Mouse (Mus musculus) inflammation-experienced regulatory T-cells, adult 6 months (primary cell): ENCODE results near the gene Cachd1. TPM values are rescaled to one million over a fixed set of nuclear protein-coding genes. Genes with fewer than 3 reads are reported as not detected.

Experiments used
- ATAC-seq: one replicate; pipeline ENCODE4 v1.8.0; 2017
- polyA plus RNA-seq, 3 experiments: library from polyadenylated mRNA; unstranded; fragments of 100-300 nt; shearing (Covaris generic); gene quantifications; one replicate each; pipeline ENCODE4 v1.2.1; 2017

The Cachd1 gene
- not detected for polyA plus RNA-seq

DNA sequence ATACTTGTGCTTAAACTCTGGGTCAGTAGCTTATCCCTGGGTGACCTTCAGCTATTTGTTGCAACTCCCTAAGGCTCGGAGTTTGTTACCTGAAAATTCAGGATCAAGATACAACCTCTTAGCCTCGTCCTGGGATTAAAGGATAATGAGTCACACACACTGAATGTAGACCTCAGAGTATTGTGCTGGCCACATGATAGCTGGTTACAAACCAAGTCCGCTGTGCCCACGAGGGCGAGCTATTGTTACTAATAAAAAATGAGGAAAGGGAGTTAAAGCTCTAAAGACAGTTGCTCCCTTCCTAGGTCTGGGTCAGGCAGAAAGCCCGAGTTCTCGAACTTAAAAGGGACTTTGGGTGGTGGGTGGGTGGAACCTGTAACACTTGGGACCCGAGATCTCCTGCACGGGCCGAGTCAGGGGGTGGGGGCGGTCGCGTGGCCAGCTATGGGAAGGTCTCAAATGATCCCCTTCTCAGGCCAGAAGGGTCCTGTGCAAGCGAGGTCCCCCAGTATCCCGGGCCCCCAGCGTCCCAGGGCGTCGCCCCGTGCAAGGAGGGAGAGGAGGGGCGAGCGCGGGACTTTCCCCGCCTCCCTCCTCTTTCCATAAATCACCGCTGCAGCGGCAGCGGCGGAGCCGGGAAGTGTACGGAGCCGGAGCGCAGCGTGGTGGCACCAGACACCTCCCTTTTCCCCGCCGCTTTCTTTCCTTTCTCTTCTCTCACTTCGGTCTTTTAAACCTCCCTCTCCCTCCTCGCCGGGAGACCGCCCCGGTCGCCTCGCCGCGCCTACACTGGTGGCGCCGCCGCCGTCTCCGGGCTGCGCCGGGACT, at the start of gene Cachd1:
TSS of gene Cachd1 (plus strand) at position 633 of the 828 bp plus-strand sequence.
- ATAC-seq: no peak

DNA sequence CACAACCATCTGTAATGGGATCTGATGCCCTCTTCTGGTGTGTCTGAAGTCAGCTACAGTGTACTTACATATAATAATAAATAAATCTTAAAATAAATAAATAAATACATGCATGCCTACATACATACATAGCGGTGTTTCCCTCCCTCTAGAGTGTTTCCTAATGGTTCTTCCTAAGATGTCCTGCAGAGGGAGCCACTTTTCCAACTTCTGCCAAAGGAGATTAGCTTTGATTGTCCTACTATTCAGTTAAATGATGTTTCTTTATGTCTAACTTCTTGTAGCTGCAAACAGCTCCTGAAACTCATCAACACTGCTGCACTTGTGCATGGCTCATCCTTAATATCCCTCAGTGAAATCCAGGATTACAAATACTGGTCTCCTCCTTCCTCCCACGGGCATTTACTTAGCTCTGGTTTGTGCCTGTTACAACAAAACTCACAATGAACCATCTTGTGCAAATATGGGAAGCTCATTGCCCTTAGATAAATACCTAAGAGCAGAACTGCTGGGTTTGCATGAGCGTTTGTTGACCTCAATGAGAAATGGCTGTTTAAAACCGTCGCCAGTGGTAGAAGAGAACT, 47.5 kb upstream of the Cachd1 start:
- ATAC-seq: no peak

DNA sequence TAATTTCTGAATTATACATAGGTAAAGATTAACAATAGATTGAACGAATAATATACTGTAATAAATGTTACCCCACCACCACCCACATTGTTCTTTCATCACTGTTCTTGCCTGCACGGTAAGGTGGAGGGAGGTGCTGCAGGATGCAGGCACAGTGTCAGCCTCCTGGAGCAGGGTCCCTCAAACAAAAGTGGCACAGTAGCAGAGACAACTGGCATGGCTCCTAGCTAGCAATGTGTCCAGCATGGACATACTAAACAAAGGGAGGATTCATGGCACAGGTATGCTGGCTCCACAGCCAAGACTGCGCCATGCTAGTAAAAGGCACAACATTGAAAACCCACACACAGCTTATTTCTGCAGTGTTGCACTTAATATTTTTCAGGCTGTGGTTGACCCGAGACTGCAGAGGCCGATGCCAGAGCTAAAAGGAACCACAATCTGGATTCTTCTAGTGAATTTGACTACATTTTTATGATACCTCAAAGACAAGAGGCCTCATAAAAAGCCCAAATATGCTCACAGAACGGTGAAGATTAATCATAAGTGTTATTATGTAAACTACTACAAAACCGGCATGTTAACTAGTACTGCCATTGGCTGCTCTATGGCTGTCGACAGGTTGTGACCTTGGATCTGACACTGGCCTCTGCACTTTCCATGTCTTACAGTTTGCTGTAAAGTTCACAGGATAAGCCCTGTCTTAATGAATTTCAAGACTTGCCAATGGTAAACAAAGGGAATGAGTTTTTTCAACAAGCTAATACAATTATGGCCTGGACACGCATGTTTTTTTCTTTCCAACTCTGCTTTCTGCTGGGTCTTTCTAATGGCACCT, 41.2 kb upstream of the Cachd1 start:
- no peak for ATAC-seq

DNA sequence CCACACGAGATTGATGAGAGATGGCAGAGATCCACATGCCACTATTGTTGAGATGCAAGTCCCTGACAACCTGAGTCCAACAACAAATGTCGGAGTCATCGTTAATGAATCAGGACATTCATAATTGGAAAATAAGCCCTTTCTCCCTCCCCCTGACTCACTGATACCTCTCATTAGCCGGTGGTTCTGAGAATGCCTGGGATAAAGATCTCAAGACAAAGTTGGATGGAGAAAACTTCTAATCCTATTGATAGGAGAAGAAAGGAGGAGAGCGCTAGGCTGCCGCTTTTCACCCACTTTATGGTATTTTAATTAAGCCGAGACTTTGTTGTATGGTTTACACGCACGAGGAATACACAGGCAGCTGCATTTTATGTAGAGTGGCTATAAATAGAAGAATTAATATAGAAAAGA, 40.5 kb upstream of the Cachd1 start:
- ATAC-seq: no peak

DNA sequence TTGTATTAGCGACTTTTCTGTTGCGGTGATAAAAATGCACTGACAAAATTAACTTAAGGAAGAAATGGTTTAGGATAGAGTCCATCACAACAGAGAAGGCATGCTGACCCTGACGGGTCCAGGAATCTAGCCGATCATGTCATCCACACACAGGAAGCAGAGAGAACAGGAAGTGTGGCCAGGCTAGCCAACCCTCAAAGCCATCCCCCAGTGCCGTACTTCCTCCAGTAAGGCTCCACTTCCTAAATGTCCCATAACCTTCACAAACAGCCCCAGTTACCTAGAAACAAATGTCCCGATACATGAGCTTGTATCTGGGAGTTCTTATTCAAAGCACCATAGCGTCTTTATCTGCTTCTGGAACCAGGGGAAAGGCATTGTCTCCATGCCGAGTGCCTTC, 32.9 kb upstream of the Cachd1 start:
- no peak for ATAC-seq

DNA sequence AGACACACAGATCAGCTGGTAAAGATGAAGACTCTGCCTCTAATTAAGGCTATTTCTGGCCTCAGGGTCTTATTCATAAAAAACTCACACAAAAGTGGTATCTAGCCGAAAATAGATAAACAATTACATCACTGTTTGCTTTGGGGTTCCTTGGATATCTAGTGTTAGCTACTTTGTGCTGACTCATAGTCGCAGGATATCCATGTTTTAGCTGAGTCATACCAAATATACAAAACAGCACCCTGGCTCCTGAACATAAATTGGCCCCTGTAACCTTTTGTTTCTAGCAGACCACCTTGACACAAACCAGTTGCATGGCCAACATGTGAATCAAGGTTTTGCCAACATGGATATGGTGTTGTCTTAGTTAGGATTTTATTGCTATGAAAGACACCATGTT, 24.2 kb upstream of the Cachd1 start:
- no peak for ATAC-seq

DNA sequence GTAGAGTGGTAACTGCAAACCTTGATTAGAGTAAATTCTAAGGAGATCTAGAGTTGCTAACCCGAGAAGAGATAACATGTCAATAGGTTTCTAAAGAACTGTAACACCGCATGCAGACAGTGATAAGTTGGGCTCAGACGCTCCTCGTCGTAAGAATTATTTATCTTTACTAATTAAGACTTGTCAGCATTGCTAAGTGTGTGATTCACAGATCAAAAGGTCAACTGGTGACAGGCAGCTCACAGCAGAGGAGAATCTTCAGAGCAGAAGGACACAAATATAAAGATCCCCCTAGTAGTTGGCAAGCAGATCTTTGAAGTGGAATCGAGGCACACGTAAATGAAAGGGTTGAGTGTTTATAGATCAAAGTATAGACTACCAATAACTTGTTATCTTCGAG, 20.8 kb upstream of the Cachd1 start:
- no peak for ATAC-seq

DNA sequence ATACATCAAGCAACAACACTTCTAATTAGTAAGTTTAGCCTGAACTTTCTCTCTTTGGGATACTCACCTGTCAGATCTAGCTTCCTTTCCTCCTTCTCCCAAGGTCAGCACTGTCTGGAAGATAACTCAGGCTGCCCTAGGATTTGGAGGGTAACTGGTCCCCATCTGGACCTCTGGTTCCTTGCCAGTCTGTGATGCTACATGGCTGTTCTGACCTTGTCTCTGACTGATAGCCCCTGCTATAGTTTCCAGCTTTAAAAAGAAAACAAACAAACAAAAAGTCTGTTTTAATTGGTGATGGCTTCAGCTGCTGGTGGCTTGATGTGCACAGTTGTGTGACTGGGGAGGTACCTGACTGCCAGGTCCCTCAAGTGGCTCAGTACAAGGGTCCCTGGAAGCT, 20.0 kb upstream of the Cachd1 start:
- ATAC-seq: no peak

DNA sequence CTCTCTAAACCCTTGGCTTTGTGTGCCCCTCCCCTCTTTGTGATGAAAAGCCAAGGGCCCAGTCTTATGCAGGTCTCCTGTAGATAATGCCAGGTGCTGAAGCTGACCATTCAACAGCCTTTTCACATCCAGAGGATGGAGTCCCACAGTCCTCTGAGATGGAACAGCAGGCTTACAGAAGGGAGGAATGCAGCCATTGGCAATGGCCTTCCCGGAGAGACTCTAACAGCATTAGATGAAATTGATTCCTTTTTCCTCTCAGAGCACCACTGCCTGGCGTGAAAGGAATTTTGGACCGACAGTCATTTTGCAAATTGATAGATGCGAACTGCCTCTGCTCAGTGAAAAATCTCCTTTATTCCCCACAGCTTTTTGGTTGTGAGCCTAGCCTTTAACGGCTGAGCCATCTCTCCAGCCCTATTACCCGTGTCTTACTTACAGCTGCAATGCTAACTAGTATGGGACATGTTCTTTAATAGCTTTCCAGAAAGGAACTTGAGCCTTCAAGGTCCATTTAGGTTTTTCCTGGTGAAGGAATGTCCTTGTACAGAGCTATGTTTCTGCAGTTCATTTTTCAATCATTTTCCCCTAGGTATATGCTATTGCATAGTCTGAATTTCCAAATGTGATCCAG, 18.1 kb upstream of the Cachd1 start:
- no peak for ATAC-seq

DNA sequence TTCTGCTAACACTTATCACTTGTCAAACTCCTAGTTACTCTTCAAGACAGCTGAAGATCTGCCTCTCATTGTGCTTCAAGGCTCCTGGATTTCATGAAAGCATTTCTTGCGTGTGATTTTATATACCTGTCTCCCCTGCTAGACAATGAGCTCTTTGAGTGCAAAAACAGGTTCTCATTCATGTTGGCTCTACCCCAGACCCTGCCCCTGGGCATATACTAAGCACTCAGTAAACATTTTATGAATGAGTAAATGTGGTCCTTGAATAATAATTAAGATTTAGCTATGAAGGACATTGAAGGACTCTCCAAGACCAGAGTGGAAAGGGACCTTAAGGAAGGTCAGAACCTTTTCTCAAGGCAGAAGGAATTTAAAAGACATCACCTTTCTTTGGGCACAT, 16.9 kb upstream of the Cachd1 start:
- ATAC-seq: no peak

DNA sequence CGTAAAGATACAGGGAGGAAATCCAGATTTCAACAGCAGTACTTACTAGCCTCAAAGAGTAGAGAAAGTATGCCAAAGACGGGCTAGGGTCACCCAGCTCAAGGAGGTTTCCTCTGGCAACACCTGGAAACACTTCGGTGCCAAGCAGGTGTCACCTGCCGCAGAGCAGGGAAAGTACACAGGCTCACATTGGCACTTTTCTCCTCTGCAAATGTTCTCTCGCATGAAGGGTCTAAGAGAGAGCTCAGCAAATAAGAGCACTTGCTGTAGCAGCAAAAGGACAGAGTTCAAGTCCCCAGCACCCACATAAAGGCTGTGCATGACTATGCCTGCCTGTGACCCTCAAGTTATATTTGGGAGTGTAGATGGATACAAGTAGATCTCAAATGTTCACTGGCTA, 16.1 kb upstream of the Cachd1 start:
- no peak for ATAC-seq

DNA sequence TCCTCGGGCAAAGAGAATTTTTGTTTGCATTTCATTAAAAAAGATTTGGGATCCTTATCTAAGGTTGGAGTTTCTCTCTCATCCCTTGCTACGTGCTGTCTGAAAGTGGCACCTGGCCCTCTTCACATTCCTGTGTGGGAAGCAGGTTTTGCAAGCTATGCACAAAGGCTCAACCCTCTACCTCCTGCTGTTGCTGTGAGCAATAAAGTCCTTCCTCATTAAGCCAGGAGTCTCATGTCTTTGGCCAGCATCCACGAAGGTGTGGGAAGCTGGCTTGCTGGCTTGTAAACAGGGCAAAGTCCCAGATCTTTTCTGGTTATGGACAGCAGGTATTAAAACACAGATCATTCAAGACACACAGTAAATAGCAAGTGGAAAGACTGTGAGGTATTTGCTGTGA, 7.9 kb upstream of the Cachd1 start:
- ATAC-seq: no peak

DNA sequence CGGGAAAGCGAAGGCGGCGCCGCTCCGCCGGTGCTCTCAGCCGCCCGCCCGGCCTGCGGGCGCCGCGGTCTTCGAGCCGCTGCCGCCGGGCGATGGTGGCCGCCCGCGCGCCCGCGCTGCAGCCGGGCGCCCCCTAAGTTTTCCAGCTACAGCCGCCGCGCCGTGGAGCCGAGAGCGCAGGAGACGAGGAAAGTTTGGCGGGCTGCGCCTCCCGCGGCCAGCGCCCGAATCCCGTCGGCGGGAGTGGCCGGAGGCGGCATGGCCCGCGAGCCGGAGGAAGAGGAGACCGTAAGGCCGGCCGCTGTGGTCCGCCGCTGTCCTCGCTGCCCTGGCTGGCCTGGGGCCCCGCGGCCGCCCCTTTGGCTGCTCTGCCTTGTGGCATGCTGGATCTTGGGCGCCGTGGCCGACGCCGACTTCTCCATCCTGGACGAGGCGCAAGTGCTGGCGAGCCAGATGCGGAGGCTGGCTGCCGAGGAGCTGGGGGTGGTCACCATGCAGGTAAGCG, 448 bp downstream of the Cachd1 start:
- ATAC-seq: no peak

DNA sequence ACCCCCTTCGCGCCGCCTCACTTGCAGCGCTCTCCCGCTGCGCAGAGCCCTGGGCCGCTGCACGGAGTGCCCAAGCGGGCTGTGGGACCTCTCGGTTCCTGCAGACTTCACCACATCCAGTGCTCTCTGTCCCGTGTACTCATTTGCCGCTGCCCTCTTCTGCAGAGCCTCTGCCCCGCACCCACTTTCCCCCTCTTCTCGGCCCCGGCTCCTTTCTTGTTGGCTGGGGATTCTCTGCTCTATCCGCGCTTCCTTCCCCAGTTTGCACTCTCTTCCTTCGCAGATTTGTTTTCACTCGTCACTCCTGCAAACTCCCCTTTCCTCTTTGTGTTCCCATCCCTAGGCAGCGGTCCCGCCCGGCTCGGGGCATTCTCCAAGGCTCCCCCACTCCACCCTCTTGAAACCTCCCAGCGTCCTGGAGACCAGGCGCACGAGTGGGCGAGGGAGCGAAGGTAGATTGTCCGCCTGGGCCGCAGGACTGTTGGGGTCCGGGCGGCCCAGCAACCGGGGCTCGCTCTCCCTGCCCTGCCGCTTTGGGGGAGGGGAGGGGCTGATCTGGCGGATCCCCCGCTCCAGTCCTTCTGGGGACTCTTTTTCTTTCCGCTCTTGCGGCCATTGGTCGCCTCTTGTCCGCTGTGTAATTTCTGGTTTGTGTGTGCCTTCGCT, 1.0 kb downstream of the Cachd1 start:
- no peak for ATAC-seq

DNA sequence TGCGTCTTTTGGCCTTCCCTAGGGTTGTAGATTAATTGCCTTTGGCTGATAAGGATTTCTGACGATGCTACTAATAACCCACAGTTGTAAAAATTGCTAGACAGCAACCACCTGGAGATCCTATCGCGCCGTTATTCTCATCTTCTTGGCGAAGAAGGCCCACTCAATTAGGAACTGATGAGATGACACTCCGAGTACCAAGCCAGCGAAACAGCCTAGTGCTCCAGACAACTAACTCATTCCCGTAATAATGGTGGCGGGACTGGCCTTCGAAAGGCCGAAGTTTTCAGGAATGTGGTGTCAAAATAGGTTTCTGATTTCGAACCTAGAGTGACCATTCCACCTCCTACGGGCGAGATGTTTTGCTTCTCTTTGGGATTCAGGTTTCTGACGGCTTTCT, 1.6 kb downstream of the Cachd1 start:
- ATAC-seq: no peak

DNA sequence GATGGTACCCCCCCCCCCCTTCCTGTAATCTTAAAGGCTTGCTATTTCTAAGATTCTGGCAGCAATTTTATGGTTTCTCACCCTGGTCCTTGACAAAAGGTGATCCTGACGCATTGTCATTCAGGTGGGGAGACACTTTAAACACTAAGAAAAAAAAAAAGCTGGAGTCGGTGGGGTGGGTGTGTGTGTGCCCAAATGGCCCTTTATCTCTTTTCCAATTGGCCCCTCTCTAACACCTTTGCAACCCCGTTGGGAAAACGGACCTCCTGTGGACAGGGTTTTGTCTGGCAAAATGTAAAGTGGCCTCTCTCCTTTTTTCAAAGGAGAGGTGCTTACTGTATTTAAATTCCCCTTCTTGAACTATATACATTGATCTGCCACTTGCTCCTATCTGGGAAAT, 2.5 kb downstream of the Cachd1 start:
- ATAC-seq: no peak

DNA sequence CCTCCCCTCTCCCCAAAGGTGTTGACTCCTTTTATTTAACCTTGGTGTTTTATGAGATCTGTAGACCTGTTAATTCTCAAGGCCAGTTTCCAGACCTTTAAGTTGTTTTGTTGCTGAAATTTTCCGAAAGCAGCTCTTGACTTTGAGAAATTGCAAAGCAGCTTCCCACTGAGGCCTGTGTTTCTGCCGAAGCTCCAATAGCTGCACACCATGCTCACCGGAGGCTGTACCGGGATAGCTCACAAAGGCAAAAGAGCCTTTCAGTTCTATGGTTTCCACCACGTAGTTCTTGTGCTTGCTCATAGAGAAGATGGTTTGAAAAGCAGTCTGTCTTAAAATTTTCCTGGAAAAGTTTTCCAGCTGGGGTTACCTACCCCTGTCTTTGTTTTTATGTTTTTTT, 3.2 kb downstream of the Cachd1 start:
- ATAC-seq: no peak

DNA sequence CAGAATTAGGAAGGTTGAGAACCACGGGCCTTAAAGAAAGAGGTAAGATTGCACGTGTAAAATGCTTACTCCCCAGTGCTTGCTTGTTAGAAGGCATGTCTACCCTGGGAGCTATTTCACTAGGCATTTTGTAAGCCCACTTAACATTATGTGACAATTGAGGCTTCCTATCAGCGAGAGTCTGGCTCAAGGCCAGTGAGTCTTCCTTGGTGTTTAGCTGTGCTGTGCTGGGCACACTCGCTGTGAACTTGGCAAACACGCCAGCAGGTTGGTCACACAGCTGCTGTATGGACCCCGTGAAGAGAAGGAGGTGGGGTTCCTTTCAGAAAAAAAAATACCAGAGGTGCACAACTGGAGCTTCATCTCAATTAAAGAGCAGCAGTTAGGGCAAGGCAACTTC, 4.4 kb downstream of the Cachd1 start:
- no peak for ATAC-seq

DNA sequence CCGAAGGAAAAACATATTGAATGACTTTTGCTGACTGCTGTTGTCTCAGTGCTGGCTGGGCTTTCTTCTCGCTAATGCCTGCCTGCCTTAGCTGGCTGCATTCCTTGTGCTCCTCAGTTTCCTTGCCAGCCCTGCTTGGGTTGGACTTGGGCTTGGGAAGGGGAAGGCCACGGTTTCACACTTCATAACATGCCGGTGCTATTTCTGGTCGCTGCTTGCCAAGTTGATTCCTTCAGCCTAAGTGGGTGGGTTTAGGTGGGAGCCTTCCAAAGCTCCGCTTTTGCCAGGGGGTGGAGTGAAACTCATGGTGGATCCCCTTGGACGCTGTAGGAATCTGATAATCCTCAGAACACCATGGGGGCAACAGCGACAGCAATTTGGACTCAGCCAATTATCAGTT, 5.9 kb downstream of the Cachd1 start:
- ATAC-seq: no peak

DNA sequence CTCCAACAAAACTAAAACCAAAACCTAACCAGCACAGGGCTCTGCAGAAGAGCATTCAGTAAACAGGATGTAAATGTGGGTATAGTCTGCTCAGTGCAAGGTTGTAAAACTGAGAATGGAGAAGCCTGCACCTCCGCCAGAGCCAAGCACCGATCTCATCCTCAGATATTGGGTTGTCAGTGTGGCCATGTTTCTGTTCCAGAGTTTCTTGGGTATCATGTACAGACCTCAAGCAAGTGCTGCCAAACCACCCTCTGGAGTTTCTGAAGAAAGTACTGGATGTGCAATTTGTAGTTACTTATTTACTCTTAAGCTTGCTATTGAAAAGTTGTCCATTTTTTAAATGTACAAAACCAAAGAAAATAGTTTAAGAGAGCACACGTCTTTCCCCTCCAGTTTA, 6.4 kb downstream of the Cachd1 start:
- ATAC-seq: no peak

DNA sequence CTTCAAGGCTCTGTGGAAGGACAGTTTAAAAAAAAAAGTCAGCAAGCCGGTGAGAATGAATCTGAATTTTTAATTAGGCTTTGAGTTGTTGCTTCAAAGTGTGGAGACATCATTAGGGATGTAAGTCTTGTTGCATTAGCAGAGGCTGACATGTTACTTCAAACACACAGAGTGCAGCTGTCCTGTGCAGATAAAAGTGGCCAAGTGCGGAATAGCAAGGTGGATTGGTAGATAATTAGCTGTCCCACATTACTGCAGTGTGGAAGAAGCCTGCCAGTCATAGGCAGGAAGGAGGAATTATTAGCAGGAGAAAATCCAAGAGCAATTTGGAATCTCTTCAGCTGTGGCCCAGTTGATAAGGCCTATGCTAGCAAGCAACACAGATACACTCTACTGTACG, 10.7 kb downstream of the Cachd1 start:
- no peak for ATAC-seq

DNA sequence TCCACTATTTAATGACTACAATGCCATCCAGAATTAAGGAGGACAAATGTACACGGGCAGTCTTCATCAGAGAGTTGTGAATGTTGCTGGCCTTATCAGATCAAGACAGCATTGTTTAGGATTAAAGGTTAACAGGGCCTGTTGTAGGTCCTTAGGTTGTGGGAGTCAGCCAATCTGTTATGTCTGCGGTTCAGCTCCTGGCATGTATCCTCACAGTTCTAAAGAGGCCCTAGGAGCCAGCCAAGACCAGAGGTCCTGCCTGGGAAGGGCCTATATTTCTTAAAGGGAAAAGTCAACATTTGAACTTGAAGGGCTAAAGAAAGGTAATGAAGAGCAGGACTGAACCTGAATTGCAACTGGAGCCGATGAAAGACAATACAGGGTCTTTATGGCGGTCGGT, 13.7 kb downstream of the Cachd1 start:
- ATAC-seq: no peak
